Mouse (Mus musculus) erythroblast, embryonic 14.5 days (primary cell): ENCODE results near the gene Ptafr.

Experiments
- GATA1 ChIP-seq: IDR thresholded peaks from 2 replicates; pipeline ENCODE4 v1.6.1; 2012; ENCODE audit warnings: low read length, inconsistent platforms, mixed read lengths
- TAL1 ChIP-seq: IDR thresholded peaks from 3 replicates; pipeline ENCODE4 v1.6.1; 2012; ENCODE audit warnings: low read length, inconsistent platforms, mixed read lengths

GRCm38 (mm10) chr4:132526678-132527077 lies 37.2 kb upstream of the Ptafr start:
- no peak for TF ChIP-seq TAL1
- no peak for TF ChIP-seq GATA1
